Mouse (Mus musculus): Measurements from ENCODE around the gene Aass.

Aass gene

DNA sequence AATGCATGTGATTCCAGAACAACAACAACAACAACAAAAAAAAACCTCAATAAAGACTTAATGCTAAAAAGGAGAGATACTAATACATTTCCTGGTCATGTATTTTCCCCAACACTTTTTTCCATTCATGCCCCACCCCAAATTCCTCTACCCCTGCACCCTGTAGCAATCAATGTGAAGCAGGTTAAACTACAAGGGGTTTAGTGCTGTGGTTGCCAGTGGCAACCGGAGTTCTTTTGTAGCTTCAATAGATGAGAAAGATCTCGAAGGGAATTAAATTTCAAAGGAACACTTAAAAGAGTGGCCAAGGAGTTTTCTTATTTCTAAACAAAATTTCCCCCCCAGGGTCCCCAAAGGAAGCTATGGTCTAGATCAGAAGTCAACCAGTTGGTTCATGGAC lies 56.7 kb downstream of the Aass start:
- no peak for ATAC-seq (ENCODE audit: insufficient number of reproducible peaks, low FRiP score, low TSS enrichment)

DNA sequence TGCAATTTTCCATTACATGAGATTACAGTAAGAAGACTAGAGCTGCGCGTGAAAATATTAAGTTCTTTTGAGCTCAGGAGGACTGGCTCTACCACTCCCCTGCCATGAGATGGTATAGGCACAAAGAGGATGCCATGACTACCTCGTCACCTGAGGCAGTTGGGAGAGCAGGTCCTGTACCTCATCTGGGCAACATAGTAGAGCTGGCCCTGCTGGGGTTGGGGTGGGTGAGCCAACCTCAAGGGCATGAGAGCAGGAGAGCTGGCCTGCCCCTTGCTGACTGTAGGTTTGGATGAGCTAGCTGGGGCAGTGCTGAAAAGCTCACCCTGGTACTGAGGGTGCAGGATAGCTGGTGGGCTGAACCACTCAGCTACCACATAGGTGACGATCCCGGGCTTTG lies 77.1 kb downstream of the Aass start:
- no peak for ATAC-seq (ENCODE audit: insufficient number of reproducible peaks, low FRiP score, low TSS enrichment)

DNA sequence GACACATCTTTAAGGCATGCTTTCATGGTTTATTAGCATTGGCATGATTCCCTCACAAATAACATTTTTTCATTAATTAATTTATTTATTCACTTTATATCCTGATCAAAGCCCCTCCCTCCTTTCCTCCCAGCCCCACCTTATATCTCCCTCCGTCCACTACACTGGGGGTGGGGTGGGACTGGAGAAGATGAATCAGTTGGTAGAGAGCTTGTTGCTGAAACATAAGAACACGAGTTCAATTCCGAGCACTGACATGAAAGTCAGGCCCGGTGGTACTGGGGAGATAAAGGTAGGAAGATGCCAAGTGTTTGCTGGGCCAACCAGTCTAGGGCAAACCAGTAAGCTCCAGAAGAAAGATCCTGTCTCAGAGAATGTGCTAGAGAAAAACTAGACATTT lies 84.0 kb downstream of the Aass start:
- no peak for ATAC-seq (ENCODE audit: insufficient number of reproducible peaks, low FRiP score, low TSS enrichment)

DNA sequence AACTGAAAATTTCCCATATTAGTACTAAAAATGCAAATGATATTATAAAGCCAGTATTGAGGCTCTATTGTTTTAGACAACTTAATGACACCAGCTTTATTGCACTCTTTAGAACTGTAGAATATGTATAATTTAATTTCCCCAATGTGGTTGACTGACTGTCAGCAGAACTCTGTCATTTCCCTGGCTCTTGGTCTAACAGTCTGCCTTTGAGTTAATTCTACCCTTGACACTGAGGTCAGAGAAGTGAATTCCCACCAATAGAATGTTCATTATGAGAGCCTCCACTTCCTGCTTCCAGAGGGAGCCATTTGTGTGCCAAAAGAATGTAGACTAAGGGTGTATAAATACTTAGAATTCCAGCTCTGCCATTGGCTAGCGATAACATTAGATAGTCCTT lies 104.5 kb downstream of the Aass start:
- ATAC-seq (ENCODE audit: insufficient number of reproducible peaks, low FRiP score, low TSS enrichment) = no peak

Measured in cerebellum, adult (tissue).